31 mouse cellular contexts compared by ENCODE assay signal in the genomic region with DNA sequence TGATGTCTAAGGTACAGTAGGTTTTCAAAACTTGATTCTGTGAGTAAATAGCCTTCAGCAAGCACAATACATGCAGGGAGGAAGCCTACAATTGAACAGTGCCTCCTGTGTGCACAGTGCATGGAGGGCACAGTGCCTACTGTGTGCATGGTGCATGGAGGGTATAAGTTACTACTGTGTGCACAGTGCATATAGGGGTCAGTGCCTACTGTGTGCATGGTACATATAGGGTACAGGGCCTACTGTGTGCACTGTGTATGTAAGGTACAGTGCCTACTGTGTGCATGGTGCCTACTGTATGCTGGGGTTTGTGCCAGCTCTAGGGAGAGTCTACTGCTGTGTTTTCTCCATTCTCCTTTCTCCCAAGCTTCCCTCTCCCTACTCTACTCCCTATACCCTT. TPM values are rescaled to one million over a fixed set of nuclear protein-coding genes. Genes with fewer than 3 reads are reported as not detected.
"Had no signal": no experiment of that assay in that cellular context is flagged by ENCODE, and none has a peak within 500 bp of the region (broad histone marks: within the 10 kb centered on the region; RNA-seq: fewer than 3 reads in every experiment).

No protein-coding gene starts in this region.

- H3K9me3 ChIP-seq: heart, embryonic 13.5 days; heart, embryonic 15.5 days; hindbrain, embryonic 13.5 days; limb, embryonic 10.5 days; limb, embryonic 12.5 days; liver, embryonic 13.5 days had no signal

- DNase-seq: gastrocnemius, postnatal 14 days; gastrocnemius, postnatal 36 days; heart, adult 11 months; heart, adult 2 months; heart, postnatal 14 days; heart, postnatal 36 days; kidney, adult 11 months; kidney, adult 2 months; kidney, postnatal 10 days; kidney, postnatal 25 days; kidney, postnatal 4 days; liver; liver, embryonic 13.5 days had no signal

- H3K36me3 ChIP-seq: heart, embryonic 13.5 days; heart, embryonic 15.5 days; hindbrain, embryonic 13.5 days; limb, embryonic 10.5 days; limb, embryonic 12.5 days; liver, embryonic 13.5 days had no signal

- H3K4me1 ChIP-seq: heart, embryonic 13.5 days; heart, embryonic 15.5 days; liver, embryonic 13.5 days had no signal

- H3K4me3 ChIP-seq: heart, adult 2 months; heart, embryonic 13.5 days; heart, embryonic 15.5 days; hindbrain, embryonic 13.5 days; layer of hippocampus, adult 2 months; left cerebral cortex, adult 2 months; limb, embryonic 10.5 days; limb, embryonic 12.5 days; liver, embryonic 13.5 days had no signal

- H3K27me3 ChIP-seq: heart, embryonic 15.5 days; hindbrain, embryonic 13.5 days had no signal

- ATAC-seq: hindbrain, embryonic 16.5 days; intestine, embryonic 16.5 days had no signal

RNA-seq across cellular contexts. Expression of gene Glp1r, which starts 12.6 kb away (rescaled TPM):
- total RNA-seq: gastrocnemius, adult 18-20 months; gastrocnemius, adult 8-10 months; gastrocnemius, postnatal 14 days; gastrocnemius, postnatal 36 days; hematopoietic stem cell, adult 5-6 weeks had no signal
- polyA plus RNA-seq: limb, embryonic 10.5 days; limb, embryonic 12.5 days; liver, embryonic 13.5 days had no signal

RNA-seq across cellular contexts. Expression of gene Umodl1, which starts 40.2 kb away (rescaled TPM):
- total RNA-seq: gastrocnemius, adult 18-20 months; gastrocnemius, adult 8-10 months; gastrocnemius, postnatal 36 days; heart, adult 2 months; heart, postnatal 14 days; heart, postnatal 36 days; hematopoietic stem cell, adult 5-6 weeks had no signal
- polyA plus RNA-seq: gonadal fat pad, adult 2 months; heart, adult 2 months; heart, embryonic 11.5 days; heart, postnatal 0 days; hindbrain, embryonic 11.5 days; hindbrain, embryonic 13.5 days; intestine, embryonic 14.5 days; intestine, embryonic 16.5 days; kidney, adult 2 months; liver, embryonic 11.5 days had no signal
